14 mouse cellular contexts compared by ENCODE assay signal in genomic region chr11:68274331-68274811, GRCm38 (mm10).
DNase-seq lines count a peak whose midpoint lies in the region; ATAC-seq and TF ChIP-seq lines count a peak whose summit lies in the region.
"Had no signal": no experiment of that assay in that cellular context is flagged by ENCODE, and none has a peak within 500 bp of the region (broad histone marks: within the 10 kb centered on the region; RNA-seq: fewer than 3 reads in every experiment).

No protein-coding gene starts in this region.

- no peak overlapping the region; the same call in 1 of the 2 replicates for H3K9ac ChIP-seq in forebrain, embryonic 14.5 days (ENCODE audit: low read length)
- H3K9ac ChIP-seq: liver, embryonic 14.5 days; stomach, embryonic 15.5 days had no signal

- no peak for TF ChIP-seq POLR2A in cerebellum, adult 2 months (IDR thresholded peaks at IDR 0.05; ENCODE audit: borderline replicate concordance, insufficient read depth, low read length)

- no peaks in the 10 kb centered on the region for H3K36me3 ChIP-seq in forebrain, embryonic 14.5 days (ENCODE audit: control insufficient read depth, insufficient read depth, low read length)
- H3K36me3 ChIP-seq in midbrain, embryonic 10.5 days = peaks cover 43% of the 10 kb centered on the region
- H3K36me3 ChIP-seq: stomach, embryonic 15.5 days had no signal

- H3K4me3 ChIP-seq in forebrain, embryonic 14.5 days (ENCODE audit: low read depth, low read length) = no peak overlapping the region
- H3K4me3 ChIP-seq in midbrain, embryonic 10.5 days = peak overlapping the region; percentile 36
- no peak overlapping the region for H3K4me3 ChIP-seq in cerebellum, adult 2 months (replicated peaks; ENCODE audit: insufficient read depth, low read depth, low read length)
- H3K4me3 ChIP-seq: stomach, embryonic 15.5 days had no signal

- ATAC-seq in forebrain, embryonic 14.5 days = peak; percentile 75
- no peak for ATAC-seq in erythroblast, adult 5-6 weeks (replicated peaks; ENCODE audit: low FRiP score, poor library complexity, severe bottlenecking)

- no peak for TF ChIP-seq CTCF in cerebellum, adult 2 months (IDR thresholded peaks at IDR 0.05; ENCODE audit: borderline replicate concordance, insufficient read depth, low read depth, low read length)

- peak overlapping the region; percentile 39; the same call in 1 of the 2 replicates for H3K27ac ChIP-seq in forebrain, embryonic 14.5 days (ENCODE audit: low read depth, low read length)
- peak overlapping the region; percentile 87 for H3K27ac ChIP-seq in midbrain, embryonic 10.5 days (replicated peaks)
- H3K27ac ChIP-seq in cerebellum, adult 2 months (ENCODE audit: insufficient read depth, low read length) = no peak overlapping the region
- H3K27ac ChIP-seq: liver, embryonic 14.5 days; stomach, embryonic 15.5 days had no signal

- no peaks in the 10 kb centered on the region for H3K9me3 ChIP-seq in forebrain, embryonic 14.5 days (replicated peaks; ENCODE audit: control insufficient read depth, low read length)
- H3K9me3 ChIP-seq in midbrain, embryonic 10.5 days (replicated peaks) = no peaks in the 10 kb centered on the region
- H3K9me3 ChIP-seq: stomach, embryonic 15.5 days had no signal

- WGBS in forebrain, embryonic 14.5 days = 9% methylated on average over 10 of the region's 10 CpGs
- 31% methylated on average over 10 of the region's 10 CpGs for WGBS in midbrain, embryonic 10.5 days
- 51% methylated on average over 10 of the region's 10 CpGs for WGBS in cerebellum, adult 2 months

- no peaks in the 10 kb centered on the region for H3K27me3 ChIP-seq in forebrain, embryonic 14.5 days (replicated peaks; ENCODE audit: control insufficient read depth, insufficient read depth, low read length)
- peaks cover 89% of the 10 kb centered on the region for H3K27me3 ChIP-seq in midbrain, embryonic 10.5 days (ENCODE audit: low read depth, poor library complexity, severe bottlenecking)
- no peaks in the 10 kb centered on the region for H3K27me3 ChIP-seq in cerebellum, adult 2 months (ENCODE audit: control insufficient read depth, insufficient read depth, low read length)
- H3K27me3 ChIP-seq: stomach, embryonic 15.5 days had no signal

- peaks cover 17% of the 10 kb centered on the region for H3K4me1 ChIP-seq in forebrain, embryonic 14.5 days (ENCODE audit: control insufficient read depth, insufficient read depth, low read length)
- H3K4me1 ChIP-seq in midbrain, embryonic 10.5 days = peaks cover 100% of the 10 kb centered on the region
- H3K4me1 ChIP-seq in cerebellum, adult 2 months (ENCODE audit: control insufficient read depth, insufficient read depth, low read length) = peaks cover 3% of the 10 kb centered on the region; the same call in 1 of the 2 replicates

- DNase-seq in gastrocnemius, postnatal 10 days = peak; percentile 24
- DNase-seq in gastrocnemius, adult 18-20 months (ENCODE audit: low spot score) = no peak
- peak; percentile 62 for DNase-seq in forebrain, embryonic 14.5 days (ENCODE audit: low spot score)
- DNase-seq in midbrain, embryonic 10.5 days (ENCODE audit: low spot score) = peak; percentile 82
- peak; percentile 57 for DNase-seq in retina, embryonic 14.5 days (ENCODE audit: low spot score)
- DNase-seq in cerebellum, adult 2 months = no peak
- no peak for DNase-seq in heart, postnatal 4 days
- DNase-seq: adrenal gland, adult 8-10 months; cerebellum, adult 11-12 months; heart, postnatal 10 days; kidney, postnatal 14 days had no signal

- no peak overlapping the region for H3K4me2 ChIP-seq in forebrain, embryonic 14.5 days (ENCODE audit: low read length)
- H3K4me2 ChIP-seq: stomach, embryonic 15.5 days had no signal

Comparison
In these comparisons a context has a peak if more than half of its experiments do, and no peak if none do; other contexts are left out.
1. DNase-seq: peak in gastrocnemius, postnatal 10 days (single experiment), forebrain, embryonic 14.5 days (single experiment), midbrain, embryonic 10.5 days (single experiment) and retina, embryonic 14.5 days (single experiment); none in gastrocnemius, adult 18-20 months (single experiment), cerebellum, adult 2 months (0 of 2) and heart, postnatal 4 days (single experiment).